Mouse (Mus musculus) CD4-positive helper T cell, adult 2 months (primary cell): Measurements from ENCODE around the gene Upk3a.

Source experiments
- DNase-seq: peaks from one replicate; pipeline ENCODE4 v3.0.0-alpha.2; 2012; ENCODE audit warnings: low read depth, missing footprints, low spot score

Upk3a gene

DNA sequence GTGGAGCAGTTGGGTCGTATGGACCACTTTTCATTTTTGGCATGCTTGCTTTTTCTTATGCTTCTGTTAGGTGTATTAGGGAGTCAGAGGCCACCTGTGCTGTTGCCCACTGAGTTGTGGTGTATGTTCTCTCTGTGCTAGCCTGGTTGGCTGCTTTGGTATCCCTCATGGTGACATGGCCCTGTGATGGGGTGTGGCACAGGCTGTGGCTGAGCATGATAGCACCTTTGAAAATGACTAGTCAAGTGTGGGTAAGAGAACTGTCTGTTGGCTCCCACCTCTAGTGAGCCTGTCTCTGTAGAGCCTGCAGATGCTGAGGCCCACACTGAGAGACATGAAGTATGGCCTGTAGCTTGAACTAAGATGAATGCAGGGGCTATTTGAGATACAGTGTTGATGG, 32.8 kb downstream of the Upk3a start:
- no peak for DNase-seq

DNA sequence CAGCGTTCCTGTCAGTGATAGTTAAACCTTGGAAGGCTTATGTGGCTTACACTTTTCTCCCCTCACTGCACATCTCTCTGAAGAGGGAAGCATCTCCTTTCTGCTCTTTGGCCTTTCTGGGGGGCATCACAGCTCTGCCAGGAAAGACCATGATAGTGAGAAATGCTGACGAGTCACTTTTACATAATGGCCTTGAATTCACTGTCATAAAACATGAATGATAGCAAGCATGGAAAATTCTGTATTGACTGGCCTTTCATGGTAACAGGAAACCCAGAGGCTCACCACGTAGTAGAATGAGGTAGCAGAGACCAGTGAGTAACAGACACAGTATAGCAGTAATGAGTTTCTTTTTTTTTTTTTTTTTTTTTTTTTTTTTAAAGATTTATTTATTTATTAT, 37.2 kb downstream of the Upk3a start:
- DNase-seq: no peak

DNA sequence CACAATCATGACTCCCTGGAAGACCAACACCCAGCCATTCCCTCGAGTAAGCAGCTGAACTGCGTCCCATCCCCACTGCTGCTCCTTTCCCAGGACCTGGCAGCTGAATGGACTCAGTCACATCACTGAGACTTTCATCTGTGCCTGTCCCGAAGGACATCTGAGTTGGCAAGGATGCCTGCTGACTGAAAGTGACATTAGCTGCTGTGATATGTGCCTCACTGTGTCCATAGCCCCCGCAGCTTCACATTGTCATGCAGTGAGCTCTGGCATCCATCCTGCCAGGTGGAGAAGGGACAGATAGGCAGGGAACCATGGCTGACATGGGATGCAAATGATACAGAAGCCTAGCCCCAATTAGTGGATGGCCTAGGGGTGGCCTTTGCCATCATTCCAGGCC, 38.2 kb downstream of the Upk3a start:
- DNase-seq: no peak

DNA sequence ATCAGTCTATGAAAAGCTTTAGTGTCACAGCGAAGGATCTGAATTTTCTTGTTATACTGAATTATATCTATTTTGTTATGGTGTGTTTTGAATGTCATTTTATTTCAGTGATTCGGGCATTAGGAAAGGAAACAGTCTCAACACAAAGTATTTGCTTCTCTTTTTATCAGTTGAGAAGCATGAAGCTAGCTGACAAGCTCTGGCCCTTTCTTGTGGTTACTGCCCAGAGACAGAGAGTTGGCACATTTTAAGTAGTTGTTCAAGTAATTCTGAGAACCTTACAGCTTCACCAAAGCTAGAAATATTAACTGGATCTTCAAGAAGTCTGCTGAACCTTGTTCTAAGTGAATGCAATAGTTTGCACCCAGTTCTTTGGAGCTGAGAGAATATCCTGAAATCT, 46.5 kb downstream of the Upk3a start:
- no peak for DNase-seq

DNA sequence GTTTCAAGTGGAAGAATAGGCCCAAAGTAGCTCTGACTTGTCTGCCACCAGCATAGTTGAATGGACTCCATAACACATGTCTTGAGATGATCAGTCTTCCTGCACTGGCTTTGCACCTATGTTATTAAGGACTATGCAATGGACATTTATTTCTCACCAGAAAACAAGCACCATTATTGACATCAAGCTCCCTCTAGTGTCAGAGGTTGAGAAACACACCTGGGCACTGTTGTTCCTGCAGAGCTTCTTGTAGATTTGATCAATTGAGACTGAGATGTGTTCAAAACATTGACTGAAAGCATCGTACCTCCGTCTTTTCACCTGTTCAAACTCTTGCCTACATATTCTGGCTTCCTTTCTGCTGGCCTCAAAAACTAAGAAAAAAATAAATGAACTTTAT, 53.6 kb downstream of the Upk3a start:
- DNase-seq: peak; percentile 62
